Mouse (Mus musculus) ES-Bruce4 (cell line): ENCODE measurements around the gene Ugt2b37.
"Not testable (repeated sequence)": the region's sequence is repeated elsewhere in the genome, so short reads cannot be mapped to it uniquely, and the experiment has no call there.

Source experiments
- CTCF ChIP-seq: IDR thresholded peaks from one replicate; pipeline ENCODE4 v1.8.1; 2011; ENCODE audit warnings: low read depth, low read length
- EP300 ChIP-seq: IDR thresholded peaks from 2 replicates; pipeline ENCODE4 v1.6.1; 2011; ENCODE audit warnings: low read depth, low read length; ENCODE audit not compliant: insufficient read depth
- POLR2A ChIP-seq: IDR thresholded peaks from one replicate; pipeline ENCODE4 v1.8.1; 2011; ENCODE audit warnings: low read length; ENCODE audit not compliant: insufficient read depth

DNA sequence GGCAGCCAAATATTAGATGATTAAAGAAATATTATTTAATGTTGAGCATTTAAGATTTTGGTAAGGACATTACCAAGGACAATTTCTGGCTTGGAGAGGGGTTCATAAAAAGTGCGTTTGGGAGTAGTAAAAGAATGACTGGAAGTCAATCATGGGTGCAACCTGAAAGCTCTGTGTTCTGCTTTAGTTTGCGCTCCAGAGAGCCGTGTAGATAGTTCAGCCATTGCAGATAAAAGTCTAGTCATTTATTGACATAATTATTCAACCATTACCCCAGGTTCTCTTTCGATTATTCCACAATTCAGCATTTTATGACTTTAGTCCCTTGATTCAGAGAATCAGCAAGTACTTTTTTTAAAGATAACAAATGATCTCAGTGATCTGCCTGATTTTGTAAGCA lies 31.6 kb upstream of the Ugt2b37 start:
- not testable (repeated sequence) for TF ChIP-seq POLR2A, CTCF, EP300
